In genomic region chr3:145478446-145478845, GRCm38 (mm10) we compare ENCODE assay signal across 21 mouse cellular contexts.
DNase-seq lines count a peak whose midpoint lies in the region; ATAC-seq lines count a peak whose summit lies in the region.
"Had no signal": no experiment of that assay in that cellular context is flagged by ENCODE, and none has a peak within 500 bp of the region (broad histone marks: within the 10 kb centered on the region; RNA-seq: fewer than 3 reads in every experiment).

No protein-coding gene starts in this region.

- peak; percentile 95 for DNase-seq in heart, adult 11 months
- DNase-seq in heart, postnatal 25 days (ENCODE audit: low spot score): no peak
- peak; percentile 5 to 8 for DNase-seq in heart, postnatal 10 days
- DNase-seq in kidney, postnatal 14 days: peak; percentile 7
- DNase-seq in lung, postnatal 25 days (ENCODE audit: low spot score): peak; percentile 3
- no peak for DNase-seq in lung, postnatal 4 days
- DNase-seq: adrenal gland, postnatal 14 days; cerebellum, adult 18-20 months; cerebellum, adult 9-11 months; cerebellum, postnatal 36 days; forebrain, postnatal 0 days; gastrocnemius, postnatal 36 days had no signal

- H3K4me2 ChIP-seq in heart, embryonic 12.5 days: no peak overlapping the region
- H3K4me2 ChIP-seq in kidney, embryonic 15.5 days: no peak overlapping the region
- H3K4me2 ChIP-seq: forebrain, embryonic 13.5 days; hindbrain, embryonic 13.5 days had no signal

- H3K9ac ChIP-seq in heart, embryonic 12.5 days: no peak overlapping the region
- H3K9ac ChIP-seq in kidney, embryonic 15.5 days: no peak overlapping the region
- H3K9ac ChIP-seq: forebrain, embryonic 13.5 days; forebrain, postnatal 0 days; hindbrain, embryonic 13.5 days had no signal

- H3K9me3 ChIP-seq in heart, embryonic 12.5 days (replicated peaks): no peaks in the 10 kb centered on the region
- no peaks in the 10 kb centered on the region for H3K9me3 ChIP-seq in kidney, embryonic 15.5 days (replicated peaks)
- H3K9me3 ChIP-seq: embryonic facial prominence, embryonic 10.5 days; forebrain, embryonic 13.5 days; hindbrain, embryonic 13.5 days had no signal

- H3K36me3 ChIP-seq in heart, embryonic 12.5 days: no peaks in the 10 kb centered on the region
- H3K36me3 ChIP-seq in kidney, embryonic 15.5 days: no peaks in the 10 kb centered on the region
- H3K36me3 ChIP-seq: embryonic facial prominence, embryonic 10.5 days; hindbrain, embryonic 13.5 days had no signal

- no peak for ATAC-seq in heart, embryonic 12.5 days (ENCODE audit: insufficient number of reproducible peaks, low FRiP score)
- no peak for ATAC-seq in kidney, embryonic 15.5 days (replicated peaks; ENCODE audit: low FRiP score)
- ATAC-seq: activated CD4-positive, CD25-positive, alpha-beta regulatory T cell, adult 4 months; forebrain, embryonic 13.5 days; forebrain, postnatal 0 days; hindbrain, postnatal 0 days; Patski had no signal

- whole genome bisulfite sequencing in heart, embryonic 12.5 days: 46% methylated on average over 5 of the region's 5 CpGs
- 37% methylated on average over 5 of the region's 5 CpGs for WGBS in kidney, embryonic 15.5 days

- H3K4me3 ChIP-seq in heart, embryonic 12.5 days: no peak overlapping the region
- H3K4me3 ChIP-seq in kidney, embryonic 15.5 days (replicated peaks): no peak overlapping the region
- H3K4me3 ChIP-seq: embryonic facial prominence, embryonic 10.5 days; forebrain, embryonic 13.5 days; hindbrain, embryonic 13.5 days had no signal

- H3K27ac ChIP-seq in heart, embryonic 12.5 days (ENCODE audit: poor library complexity, severe bottlenecking): no peak overlapping the region
- H3K27ac ChIP-seq in kidney, embryonic 15.5 days: no peak overlapping the region
- H3K27ac ChIP-seq: embryonic facial prominence, embryonic 10.5 days; forebrain, embryonic 13.5 days; hindbrain, embryonic 13.5 days; hindbrain, postnatal 0 days had no signal

- intact Hi-C loops in heart, postnatal 25 days (cut with DNase I): no loop called here
- intact Hi-C loops in heart, postnatal 10 days (cut with DNase I): loop anchor here (10.0 kb wide), 1 partner anchor 426 kb away; no protein-coding TSS in a partner anchor

- no peaks in the 10 kb centered on the region for H3K27me3 ChIP-seq in heart, embryonic 12.5 days (replicated peaks)
- H3K27me3 ChIP-seq in kidney, embryonic 15.5 days: no peaks in the 10 kb centered on the region
- H3K27me3 ChIP-seq: CH12.LX; forebrain, embryonic 13.5 days; hindbrain, embryonic 13.5 days; Patski had no signal

- H3K4me1 ChIP-seq in heart, embryonic 12.5 days (replicated peaks): 0 out of 2 replicates have a peak, but pooled peaks cover 9% of the 10 kb centered on the region
- no peaks in the 10 kb centered on the region for H3K4me1 ChIP-seq in kidney, embryonic 15.5 days
- H3K4me1 ChIP-seq: embryonic facial prominence, embryonic 10.5 days; forebrain, embryonic 13.5 days; hindbrain, embryonic 13.5 days had no signal

Comparison
In these comparisons a context has a peak if more than half of its experiments do, and no peak if none do; other contexts are left out.
1. DNase-seq: peak in heart, adult 11 months (single experiment), heart, postnatal 10 days (2 of 2), kidney, postnatal 14 days (single experiment) and lung, postnatal 25 days (single experiment); none in heart, postnatal 25 days (single experiment) and lung, postnatal 4 days (0 of 2).